Mouse (Mus musculus) B cell, adult 67 days (primary cell): Measurements from ENCODE around the gene Rnf126. TPM values are rescaled to one million over a fixed set of nuclear protein-coding genes. Genes with fewer than 3 reads are reported as not detected.

Experiments
- total RNA-seq, 2 experiments: library from RNA; stranded (reverse); gene quantifications; 4 replicates each; pipeline ENCODE4 v1.2.4; 2023

The Rnf126 gene
- total RNA-seq: 10 to 100 TPM; 56.5 to 58.6 TPM

GRCm38 (mm10) chr10:79766508-79767325 lies at the start of gene Rnf126:
Gene Rnf126, minus strand, starts transcription at chr10:79766952.

DNA sequence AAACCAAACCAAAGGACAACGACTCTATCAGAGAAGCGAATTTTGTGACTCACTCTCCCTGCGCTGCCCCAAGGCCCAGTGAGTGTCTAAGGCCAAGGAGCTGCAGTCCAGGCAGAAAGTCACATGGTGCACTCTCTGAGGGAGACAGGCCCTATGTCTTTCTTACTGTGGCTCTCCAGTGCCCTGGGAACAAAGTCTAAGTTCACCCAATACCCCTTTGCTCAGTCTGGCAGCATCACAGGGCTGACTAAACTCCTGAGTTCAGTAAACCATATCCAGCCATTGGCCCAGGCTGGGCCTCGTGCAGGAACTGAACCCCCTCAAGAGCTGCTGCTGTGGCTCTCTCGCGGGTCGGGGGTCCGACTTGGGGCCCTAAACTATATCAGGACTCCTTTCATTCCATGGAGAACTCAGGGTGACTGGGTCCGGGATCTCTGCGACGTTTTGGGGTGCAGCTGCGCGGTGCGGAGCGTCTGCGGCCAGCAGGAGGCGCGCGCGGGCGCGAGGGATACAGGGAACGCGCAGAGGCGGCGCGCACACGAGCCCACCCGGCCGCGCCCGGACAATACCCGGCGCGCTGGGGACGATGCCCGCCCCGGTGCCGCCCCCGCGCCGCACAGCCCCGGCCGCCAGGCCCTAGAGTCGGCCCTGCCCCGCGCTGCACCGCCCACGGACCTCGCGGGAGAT lies 26.4 kb upstream of the Rnf126 start, which contains the start of gene Palm:
TSS of gene Palm (plus strand) at position 522 of the 687 bp plus-strand sequence.

GRCm38 (mm10) chr10:79790861-79791260 lies 24.1 kb upstream of the Rnf126 start, which contains the start of gene Prss57:
Gene Prss57, minus strand, starts transcription at chr10:79790961.

GRCm38 (mm10) chr10:79777103-79777531 lies 10.4 kb upstream of the Rnf126 start, which contains the start of gene Fstl3:
Gene Fstl3, plus strand, starts transcription at chr10:79777272.

DNA sequence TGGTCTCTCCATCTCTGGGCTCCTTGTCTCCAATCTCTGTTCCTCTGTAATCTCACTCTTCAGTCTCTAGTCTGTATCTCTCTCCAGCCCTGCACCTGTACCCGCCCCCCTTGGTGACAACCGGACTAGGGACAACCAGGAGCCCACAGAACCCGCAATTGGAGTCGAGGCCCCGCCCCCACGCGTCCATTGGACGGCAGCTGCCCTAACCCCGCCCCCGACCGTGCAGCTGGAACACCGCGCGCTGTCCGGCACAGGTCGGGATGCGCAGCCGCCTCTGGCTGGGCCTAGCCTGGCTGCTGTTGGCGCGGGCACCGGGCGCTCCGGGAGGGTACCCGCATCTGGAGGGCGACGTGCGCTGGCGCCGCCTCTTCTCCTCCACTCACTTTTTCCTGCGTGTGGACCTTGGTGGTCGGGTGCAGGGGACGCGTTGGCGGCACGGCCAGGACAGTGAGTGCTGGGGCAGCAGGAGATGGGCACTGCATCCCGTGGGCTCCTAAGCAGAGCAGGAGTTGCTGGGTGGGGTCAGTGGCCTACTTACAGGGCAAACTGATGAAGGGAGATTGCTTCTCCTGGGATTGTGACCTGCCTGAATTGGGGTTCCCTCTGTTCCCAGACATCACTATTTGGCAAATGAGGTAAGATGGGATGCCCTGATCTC lies 11.8 kb downstream of the Rnf126 start, which contains the start of gene Fgf22:
TSS of gene Fgf22 (plus strand) at position 221 of the 661 bp plus-strand sequence.

DNA sequence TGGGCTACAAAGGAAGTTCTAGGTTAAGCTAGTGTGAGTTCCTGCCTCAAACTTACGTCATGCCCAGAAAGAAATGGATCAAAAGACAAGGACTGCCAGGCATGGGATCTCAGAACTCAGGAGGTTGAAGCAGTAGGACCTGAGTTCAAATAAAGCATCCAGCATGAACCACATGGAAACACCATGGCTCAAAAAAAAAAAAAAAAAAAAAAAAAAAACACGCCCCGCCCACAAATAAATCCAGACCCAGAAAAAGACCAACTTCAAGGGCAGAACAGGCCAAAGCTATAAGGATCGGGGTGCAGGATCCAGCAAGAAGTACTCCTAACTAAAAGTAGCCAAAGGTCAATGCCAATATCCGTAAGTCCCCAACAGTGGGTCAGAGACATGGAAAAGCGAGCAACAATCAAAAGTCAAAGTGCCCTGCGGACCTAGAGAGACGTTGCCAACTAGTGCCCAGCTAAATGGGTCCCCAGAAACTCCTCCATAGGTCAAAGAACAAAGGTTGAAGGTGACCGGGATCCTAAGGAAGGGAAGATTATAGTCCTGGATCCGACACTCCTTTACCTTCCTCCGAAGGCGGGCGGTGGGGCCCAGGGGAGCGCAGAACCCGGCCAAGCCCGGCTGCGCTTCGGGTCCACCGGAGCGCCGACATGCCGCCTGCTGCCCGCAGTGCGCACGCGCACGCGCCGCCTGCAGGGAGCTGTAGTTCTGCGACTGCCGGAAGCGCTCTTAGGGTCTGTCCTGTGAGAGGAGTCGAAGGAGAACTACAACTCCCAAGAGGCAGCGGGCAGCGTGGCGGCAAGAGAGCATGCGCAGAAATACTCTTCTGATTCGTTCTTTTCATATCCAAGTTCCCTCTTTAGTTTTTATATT lies 20.6 kb downstream of the Rnf126 start, which contains the start of gene Polrmt:
TSS of gene Polrmt (minus strand) at position 684 of the 876 bp plus-strand sequence.

DNA sequence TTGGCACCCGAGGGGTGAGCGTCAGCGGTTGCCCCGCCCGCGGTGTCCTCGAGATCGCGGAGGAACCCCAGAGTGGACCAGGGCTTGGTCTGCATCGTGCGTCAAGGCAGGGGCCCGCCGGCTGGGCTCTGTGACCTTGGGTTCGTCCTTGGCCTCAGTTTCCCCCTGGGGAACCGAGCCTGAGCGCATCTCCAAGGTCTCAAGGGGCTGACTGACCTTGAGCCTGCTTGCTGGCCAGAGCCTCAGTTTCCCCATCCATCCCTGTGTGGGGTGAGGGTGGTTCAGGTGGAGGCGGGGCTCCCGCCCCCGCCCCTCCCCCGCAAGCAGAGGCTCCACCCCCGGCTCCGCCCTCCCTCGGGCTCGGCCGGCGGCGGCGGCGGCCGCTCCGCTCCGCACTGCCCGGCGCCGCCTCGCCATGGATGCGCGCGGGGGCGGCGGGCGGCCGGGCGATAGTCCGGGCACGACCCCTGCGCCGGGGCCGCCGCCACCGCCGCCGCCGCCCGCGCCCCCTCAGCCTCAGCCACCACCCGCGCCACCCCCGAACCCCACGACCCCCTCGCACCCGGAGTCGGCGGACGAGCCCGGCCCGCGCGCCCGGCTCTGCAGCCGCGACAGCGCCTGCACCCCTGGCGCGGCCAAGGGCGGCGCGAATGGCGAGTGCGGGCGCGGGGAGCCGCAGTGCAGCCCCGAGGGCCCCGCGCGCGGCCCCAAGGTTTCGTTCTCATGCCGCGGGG lies 50.3 kb downstream of the Rnf126 start, which contains the start of gene Hcn2:
TSS of gene Hcn2 (plus strand) at position 381 of the 734 bp plus-strand sequence.

Other genes with a start within 250 kb of the Rnf126 start
- 1 to 10 TPM; 3.9 to 4.1 TPM for gene Plpp2, start 233.2 kb downstream of the Rnf126 start, total RNA-seq
- 10 to 100 TPM; 43.0 to 53.7 TPM for gene Mier2, start 211.8 kb downstream of the Rnf126 start, total RNA-seq
- gene Theg, start 179.6 kb downstream of the Rnf126 start, total RNA-seq: under 1 TPM in 1 of 2 experiments, not detected in 1; 0.93 TPM
- gene C2cd4c, start 152.9 kb downstream of the Rnf126 start, total RNA-seq: not detected
- gene Shc2, start 129.0 kb downstream of the Rnf126 start, total RNA-seq: not detected
- gene Odf3l2, start 121.2 kb downstream of the Rnf126 start, total RNA-seq: not detected
- not detected for gene Madcam1, start 102.4 kb downstream of the Rnf126 start, total RNA-seq
- 10 to 100 TPM; 18.5 to 20.8 TPM for gene Tpgs1, start 97.6 kb downstream of the Rnf126 start, total RNA-seq
- 10 to 100 TPM; 63.2 to 75.0 TPM for gene Cdc34, start 84.8 kb downstream of the Rnf126 start, total RNA-seq
- gene Gzmm, start 77.9 kb downstream of the Rnf126 start, total RNA-seq: 1 to 10 TPM; 1.6 to 1.9 TPM
- 100 to 1,000 TPM; 103 to 111 TPM for gene Bsg, start 62.5 kb downstream of the Rnf126 start, total RNA-seq
- gene Hcn2, start 50.3 kb downstream of the Rnf126 start, total RNA-seq: under 1 TPM; 0.18 to 0.35 TPM
- gene Polrmt, start 20.4 kb downstream of the Rnf126 start, total RNA-seq: 10 to 100 TPM; 64.8 to 74.2 TPM
- not detected for gene Fgf22, start 11.9 kb downstream of the Rnf126 start, total RNA-seq
- 1 to 10 TPM; 1.8 to 2.0 TPM for gene Fstl3, start 10.3 kb upstream of the Rnf126 start, total RNA-seq
- gene Prss57, start 24.0 kb upstream of the Rnf126 start, total RNA-seq: not detected
- 1 to 10 TPM; 4.9 to 5.1 TPM for gene Palm, start 26.6 kb upstream of the Rnf126 start, total RNA-seq
- gene Misp, start 54.0 kb upstream of the Rnf126 start, total RNA-seq: under 1 TPM in 1 of 2 experiments, not detected in 1; 0.23 TPM
- 100 to 1,000 TPM; 437 to 440 TPM for gene Ptbp1, start 87.5 kb upstream of the Rnf126 start, total RNA-seq
- gene Prtn3, start 107.5 kb upstream of the Rnf126 start, total RNA-seq: not detected
- gene Plppr3, start 107.7 kb upstream of the Rnf126 start, total RNA-seq: under 1 TPM; 0.47 to 0.70 TPM
- not detected for gene Elane, start 119.3 kb upstream of the Rnf126 start, total RNA-seq
- gene Cfd, start 123.9 kb upstream of the Rnf126 start, total RNA-seq: not detected
- gene Med16, start 142.0 kb upstream of the Rnf126 start, total RNA-seq: 10 to 100 TPM; 73.7 to 75.0 TPM
- gene Gm26602, start 143.9 kb upstream of the Rnf126 start, total RNA-seq: not detected
- under 1 TPM; 0.50 to 0.93 TPM for gene Kiss1r, start 150.0 kb upstream of the Rnf126 start, total RNA-seq
- 10 to 100 TPM; 94.6 to 97.9 TPM for gene R3hdm4, start 154.3 kb upstream of the Rnf126 start, total RNA-seq
- 10 to 100 TPM; 40.0 to 49.7 TPM for gene Arid3a, start 160.1 kb upstream of the Rnf126 start, total RNA-seq
- gene Wdr18, start 193.2 kb upstream of the Rnf126 start, total RNA-seq: 10 to 100 TPM; 44.5 to 55.3 TPM
- under 1 TPM in 1 of 2 experiments, not detected in 1; 0.24 TPM for gene Grin3b, start 203.8 kb upstream of the Rnf126 start, total RNA-seq
- 100 to 1,000 TPM; 156 to 169 TPM for gene Tmem259, start 217.4 kb upstream of the Rnf126 start, total RNA-seq
- gene Cnn2, start 221.6 kb upstream of the Rnf126 start, total RNA-seq: 100 to 1,000 TPM; 339 to 353 TPM
- 10 to 100 TPM; 57.1 to 61.6 TPM for gene Abca7, start 229.5 kb upstream of the Rnf126 start, total RNA-seq
- 100 to 1,000 TPM; 538 to 550 TPM for gene Arhgap45, start 249.7 kb upstream of the Rnf126 start, total RNA-seq